Mouse (Mus musculus) central nervous system, embryonic 11.5 days (tissue): ENCODE results near the gene Camsap2. TPM values are rescaled to one million over a fixed set of nuclear protein-coding genes. Genes with fewer than 3 reads are reported as not detected.

Experiments
- polyA plus RNA-seq: library from polyadenylated mRNA; depleted of rRNA; stranded (reverse); fragments of >200 nt; gene quantifications from 2 replicates; pipeline ENCODE4 v1.2.3, GENCODE M21; 2012; rRNA removed

Camsap2 gene
- polyA plus RNA-seq: 32.4 and 38.7 TPM in 2 replicates

DNA sequence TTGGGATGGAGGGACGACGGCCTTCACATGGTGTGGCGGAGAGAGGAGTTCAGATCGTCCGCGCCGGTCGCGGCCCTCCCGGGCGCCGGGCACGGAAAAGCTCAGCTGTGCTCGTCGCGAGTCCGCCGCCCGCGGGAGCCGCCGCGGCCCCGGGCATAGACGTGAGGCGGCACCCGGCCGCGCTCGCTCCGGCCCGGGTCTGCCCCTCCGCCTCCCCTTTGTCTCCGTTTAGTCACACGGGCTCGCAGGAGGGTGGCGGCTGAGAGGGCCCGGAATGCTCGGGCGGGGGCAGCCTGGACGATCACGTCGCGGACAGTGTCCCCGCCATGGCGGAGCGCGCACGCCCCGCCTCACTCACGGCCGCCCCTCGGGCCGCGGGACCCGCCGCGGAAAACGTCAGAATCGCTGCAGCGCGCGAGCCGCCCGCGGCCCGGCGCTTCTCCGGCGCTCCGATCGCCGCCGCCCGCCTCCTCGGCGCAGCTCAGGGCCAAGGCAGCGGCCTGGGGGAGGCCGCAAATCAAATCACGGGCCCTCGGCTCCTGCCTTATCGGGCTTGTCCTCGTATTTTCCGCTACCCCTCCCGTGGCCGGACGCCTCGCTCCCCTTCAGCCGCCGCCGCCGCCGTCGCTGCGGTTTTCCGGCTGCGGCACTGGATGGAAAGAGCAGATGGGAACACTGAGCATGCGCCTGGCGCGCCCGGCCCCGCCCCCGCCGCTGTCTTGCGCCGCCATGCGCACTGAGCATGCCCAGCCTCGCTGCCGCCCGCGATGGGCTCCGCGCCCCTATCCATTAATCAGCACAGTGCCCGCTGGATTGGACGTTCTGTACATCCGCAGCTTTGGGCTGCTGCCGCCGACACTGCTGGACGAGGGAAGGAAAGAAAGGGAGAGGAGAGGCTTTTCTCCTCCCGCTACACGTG, at the start of gene Camsap2:
TSS of gene Camsap2 (minus strand) at position 651 of the 919 bp plus-strand sequence.

DNA sequence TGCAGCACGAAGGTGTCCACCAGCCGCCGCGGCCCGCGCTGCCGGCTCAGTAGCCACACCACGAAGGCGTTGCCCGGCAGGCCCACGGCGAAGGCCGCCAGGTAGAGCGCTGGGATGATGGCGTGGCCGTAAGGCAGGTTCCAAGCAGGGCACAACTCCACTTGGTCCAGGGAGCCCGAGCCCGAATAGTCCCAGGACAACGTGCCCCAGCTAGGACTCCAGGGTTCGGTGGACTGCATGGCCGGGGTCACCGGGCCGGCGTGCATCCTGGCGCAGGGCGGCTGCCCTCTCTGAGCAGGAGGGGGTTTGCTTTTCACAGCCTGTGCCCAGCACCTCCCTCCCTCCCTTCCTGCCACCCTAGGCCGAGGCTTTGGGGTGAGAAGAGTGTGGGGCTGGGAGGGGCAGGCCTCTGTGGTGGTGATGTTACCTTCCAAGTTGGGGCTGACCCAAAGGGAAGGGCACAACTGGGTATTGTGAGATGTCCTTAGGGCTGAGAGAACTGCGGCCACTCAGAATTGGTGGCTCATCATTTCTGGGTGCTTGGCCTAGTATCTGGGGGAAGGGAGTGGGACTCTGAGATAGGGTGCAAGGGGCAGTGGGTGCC, 85.2 kb downstream of the Camsap2 start, which contains the start of gene Gpr25:
TSS of gene Gpr25 (minus strand) at position 239 of the 604 bp plus-strand sequence.

DNA sequence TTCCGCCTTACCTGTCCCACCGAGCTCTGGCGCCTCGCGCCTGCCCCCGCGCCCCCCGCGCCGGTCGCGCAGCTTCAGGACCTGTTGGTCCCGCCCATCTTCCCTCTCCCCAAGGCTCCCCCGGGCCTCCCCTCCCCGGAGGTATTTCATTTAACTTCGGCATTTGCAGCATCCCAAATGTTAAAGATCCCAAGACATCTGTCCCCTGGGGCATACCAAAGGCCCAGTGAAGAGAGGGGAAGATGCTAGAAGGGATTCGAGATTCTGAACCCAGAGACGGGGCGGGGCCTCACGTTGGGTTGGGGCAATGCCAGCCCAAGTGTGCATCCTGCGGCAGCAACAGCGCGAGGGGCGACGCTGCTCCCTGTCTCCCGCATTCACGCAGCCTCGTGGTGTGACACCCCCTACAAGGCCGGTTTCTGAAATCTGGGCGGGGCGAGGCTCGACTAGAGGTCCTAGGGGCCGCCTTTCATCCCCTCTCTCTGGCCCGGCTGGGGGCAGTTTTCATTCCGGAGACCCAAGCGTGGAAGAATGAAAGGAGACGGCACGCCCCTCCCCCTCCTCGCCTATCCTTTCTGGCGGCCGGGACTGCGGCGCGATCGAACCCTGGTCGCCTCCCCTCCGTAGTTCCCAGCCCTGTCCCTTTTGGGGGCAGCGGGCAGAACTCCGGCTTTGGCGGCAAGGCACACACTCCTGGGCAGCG, 111.9 kb downstream of the Camsap2 start, which contains the start of gene Inava:
TSS of gene Inava (minus strand) at position 373 of the 703 bp plus-strand sequence.

Other genes starting within 250 kb of the Camsap2 start
- 33.3 and 35.9 TPM in 2 replicates for gene Kif21b, start 214.7 kb downstream of the Camsap2 start, polyA plus RNA-seq
- 0.84 and 1.9 TPM in 2 replicates for gene Mroh3, start 133.3 kb downstream of the Camsap2 start, polyA plus RNA-seq
- 20.2 and 25.2 TPM in 2 replicates for gene Inava, start 111.8 kb downstream of the Camsap2 start, polyA plus RNA-seq
- gene Gpr25, start 85.2 kb downstream of the Camsap2 start, polyA plus RNA-seq: 0.05 TPM in 1 of 2 replicates, not detected in the other
- 11.3 and 13.5 TPM in 2 replicates for gene Ddx59, start 69.2 kb upstream of the Camsap2 start, polyA plus RNA-seq
- gene Kif14, start 120.2 kb upstream of the Camsap2 start, polyA plus RNA-seq: 8.1 and 8.3 TPM in 2 replicates